Mouse (Mus musculus): ENCODE data around the gene Chd5.

DNA sequence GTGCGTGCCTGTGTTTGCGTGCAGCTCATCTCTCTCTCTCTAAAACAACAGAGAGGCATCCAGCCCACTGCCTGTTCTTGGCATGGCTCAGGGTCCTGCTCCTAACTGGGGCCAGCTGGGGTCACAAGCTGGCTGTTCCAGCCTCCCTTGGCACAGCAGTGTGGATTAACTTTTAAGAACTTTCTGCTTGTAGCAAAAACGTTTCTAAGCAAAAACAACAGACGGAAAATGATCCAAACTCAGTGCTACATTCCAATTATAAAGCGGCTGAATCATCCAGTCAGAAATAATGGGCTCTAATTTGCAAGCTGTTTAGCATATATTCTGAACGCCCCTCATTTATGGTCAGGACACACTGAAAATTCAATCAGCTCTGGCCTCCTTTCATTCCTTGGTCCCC lies 66.7 kb downstream of the Chd5 start:
- TF ChIP-seq CTCF (IDR thresholded peaks at IDR 0.05; ENCODE audit: control insufficient read depth, insufficient read depth, low read length) (no peak), POLR2A (IDR thresholded peaks at IDR 0.05; ENCODE audit: borderline replicate concordance, control insufficient read depth, low read depth, low read length) (no peak)

Measured in bone marrow, adult 2 months (tissue).